Mouse (Mus musculus) spleen, adult 2 months (tissue): ENCODE data around the gene Padi4. TPM values are rescaled to one million over a fixed set of nuclear protein-coding genes. Genes with fewer than 3 reads are reported as not detected.

Source experiments
- DNase-seq, 2 experiments: peaks; one replicate each; pipeline versions ENCODE4 v3.0.0 to v3.0.0-alpha.2; 2012 to 2021; ENCODE audit warnings: low spot score in 2 of 2, low read depth in 1 of 2
- H3K27ac ChIP-seq: fragments of 200-500 bp; 2 replicates; pipeline ENCODE4 v1.5.1; 2012; ENCODE audit warnings: low read length, inconsistent platforms; ENCODE audit not compliant: insufficient read depth
- H3K27me3 ChIP-seq: fragments of 200-500 bp; 2 replicates; pipeline ENCODE4 v1.6.1; 2012; ENCODE audit warnings: mild to moderate bottlenecking, moderate library complexity, low read length, inconsistent platforms; ENCODE audit not compliant: control insufficient read depth, insufficient read depth
- H3K36me3 ChIP-seq: fragments of 200-500 bp; 2 replicates; pipeline ENCODE4 v1.6.1; 2012; ENCODE audit warnings: mild to moderate bottlenecking, low read length, inconsistent platforms; ENCODE audit not compliant: control insufficient read depth, insufficient read depth
- H3K4me1 ChIP-seq: fragments of 200-500 bp; 2 replicates; pipeline ENCODE4 v1.6.1; 2011; ENCODE audit warnings: inconsistent platforms; ENCODE audit not compliant: control insufficient read depth, insufficient read depth, insufficient read length
- H3K4me3 ChIP-seq: fragments of 200-500 bp; 2 replicates; pipeline ENCODE4 v1.5.1; 2011; ENCODE audit warnings: mild to moderate bottlenecking, inconsistent platforms; ENCODE audit not compliant: insufficient read depth, insufficient read length; ENCODE audit errors: extremely low read depth
- CTCF ChIP-seq: fragments of 200-500 bp; IDR thresholded peaks from 2 replicates; pipeline ENCODE4 v1.5.1; 2011; ENCODE audit warnings: mild to moderate bottlenecking, inconsistent platforms; ENCODE audit not compliant: insufficient read depth, insufficient read length, insufficient replicate concordance; ENCODE audit errors: extremely low read depth
- POLR2A ChIP-seq: fragments of 200-500 bp; IDR thresholded peaks from 2 replicates; pipeline ENCODE4 v1.6.1; 2011; ENCODE audit warnings: low read depth, low read length, inconsistent platforms
- WGBS: fragments of 180-500 bp; shearing (Covaris S2); methylation state at CpG from one replicate; pipeline ENCODE4 v1.1.7; 2018; 5-methylcytosine and 5-hydroxymethylcytosine counted together
- polyA plus RNA-seq: library from polyadenylated mRNA; depleted of rRNA; stranded (reverse); fragments of >200 nt; gene quantifications from 2 replicates; pipeline ENCODE4 v1.2.3, GENCODE M21; 2012

Padi4 gene
- polyA plus RNA-seq, 1 experiment: 4.1 TPM

DNA sequence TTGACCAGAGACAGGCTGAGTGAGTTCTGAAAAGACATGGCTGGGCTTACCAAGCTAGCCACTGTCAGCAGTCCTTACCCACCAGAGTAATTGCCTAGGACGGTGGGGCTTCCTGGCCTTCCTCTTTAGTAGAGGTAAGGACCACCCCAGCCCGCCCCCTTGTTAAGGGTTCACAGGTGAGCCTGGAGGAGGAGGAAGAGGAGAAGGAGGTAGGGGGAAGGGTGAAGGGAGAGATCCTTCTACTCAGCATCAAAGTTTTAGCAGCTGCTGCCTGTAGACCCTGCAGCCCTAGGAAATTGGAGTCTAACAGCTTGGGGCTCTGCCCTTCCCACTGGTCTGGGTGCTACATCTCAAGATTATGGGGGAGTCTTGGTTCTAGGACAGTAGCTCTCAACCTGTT lies 31.5 kb downstream of the Padi4 start, which contains the start of gene Padi6:
Padi6 (minus strand) TSS at position 101 of the 400 bp plus-strand sequence.
- Histone ChIP-seq H3K36me3 (no peaks in the 10 kb centered on the region), H3K4me1 (peaks cover 9% of the 10 kb centered on the region; the same call in 1 of the 2 replicates), H3K4me3 (no peak within 1 kb of the TSS), H3K27ac (no peak within 1 kb of the TSS), H3K27me3 (no peaks in the 10 kb centered on the region)
- 86% methylated on average over 2 of the region's 2 CpGs for WGBS
- TF ChIP-seq POLR2A: no peak
- TF ChIP-seq CTCF: no peak
- DNase-seq: no peak

DNA sequence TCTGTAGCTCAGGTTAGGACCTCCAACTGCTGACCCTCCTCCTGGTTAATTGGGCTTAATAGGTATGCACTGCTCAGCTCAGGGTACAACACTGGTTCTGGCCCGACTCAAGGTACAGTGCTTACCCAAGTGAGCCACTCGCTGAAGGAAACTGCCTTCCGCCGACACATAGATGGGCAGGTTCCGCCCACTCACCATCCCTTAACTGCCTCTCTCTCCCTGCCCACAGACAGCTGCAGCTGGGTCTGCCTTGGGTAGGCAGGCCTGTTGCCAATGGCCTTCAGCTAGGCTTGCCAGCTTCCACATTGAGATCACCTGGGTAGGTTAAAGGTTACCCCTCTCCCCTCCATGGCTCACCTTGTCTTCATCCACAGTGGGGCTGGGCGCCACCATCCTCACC lies 32.6 kb downstream of the Padi4 start:
- Histone ChIP-seq H3K27me3 (no peaks in the 10 kb centered on the region), H3K27ac (no peak overlapping the region)
- 22% methylated on average over 6 of the region's 6 CpGs for WGBS

DNA sequence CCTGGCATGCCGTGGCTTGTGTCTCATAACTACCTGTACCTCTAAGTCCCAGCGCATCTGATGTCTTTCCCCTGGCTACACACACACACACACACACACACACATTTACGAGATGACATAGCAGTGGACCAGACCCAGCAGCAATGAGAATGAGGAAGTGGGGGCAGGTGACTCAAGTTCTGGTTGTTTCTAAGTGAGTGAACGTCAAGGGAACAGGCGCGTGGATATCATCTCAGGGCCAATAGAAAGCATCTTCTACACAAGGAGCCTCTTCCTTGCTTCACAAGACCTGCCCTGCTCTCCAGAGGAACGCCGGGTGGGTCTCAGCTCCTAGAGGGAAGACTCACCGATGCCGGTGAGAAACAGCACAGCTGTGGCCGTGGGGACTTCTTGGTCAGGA lies 33.4 kb downstream of the Padi4 start:
- no peak overlapping the region for H3K27ac ChIP-seq
- peak in 1 of 2 experiments; percentile 56 for DNase-seq
- no peak overlapping the region for H3K4me3 ChIP-seq
- peaks cover 9% of the 10 kb centered on the region; the same call in 1 of the 2 replicates for H3K4me1 ChIP-seq
- TF ChIP-seq POLR2A (no peak), CTCF (no peak)
- no peaks in the 10 kb centered on the region for H3K27me3 ChIP-seq
- 31% methylated on average over 11 of the region's 11 CpGs for WGBS
- H3K36me3 ChIP-seq: no peaks in the 10 kb centered on the region

More for the DNA sequence above, 32.6 kb downstream of the Padi4 start:
- Histone ChIP-seq H3K36me3 (no peaks in the 10 kb centered on the region), H3K4me3 (no peak overlapping the region), H3K4me1 (peaks cover 9% of the 10 kb centered on the region; the same call in 1 of the 2 replicates)
- DNase-seq: peak in 1 of 2 experiments; percentile 11
- no peak for TF ChIP-seq CTCF
- TF ChIP-seq POLR2A: no peak

DNA sequence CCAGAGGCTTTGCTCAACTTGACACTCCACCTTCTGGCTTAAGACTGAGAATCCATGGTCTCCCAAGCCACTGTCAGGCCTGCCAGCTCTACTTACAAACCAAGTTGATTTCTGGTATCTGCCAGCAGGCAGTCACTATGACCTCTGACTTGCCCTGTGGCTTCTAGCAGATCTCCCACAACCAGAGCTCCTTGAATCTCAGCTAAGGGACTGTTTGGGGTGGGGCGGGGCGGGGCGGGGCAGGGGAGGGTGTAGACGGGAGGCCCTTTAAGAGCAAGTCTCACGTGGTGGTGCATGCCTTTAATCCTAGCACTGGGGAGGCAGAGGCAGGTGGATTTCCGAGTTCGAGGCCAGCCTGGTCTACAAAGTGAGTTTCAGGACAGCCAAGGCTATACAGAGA lies 41.2 kb downstream of the Padi4 start:
- no peak overlapping the region for H3K27ac ChIP-seq
- no peaks in the 10 kb centered on the region for H3K4me1 ChIP-seq
- no peak overlapping the region for H3K4me3 ChIP-seq
- H3K27me3 ChIP-seq: no peaks in the 10 kb centered on the region
- H3K36me3 ChIP-seq: no peaks in the 10 kb centered on the region
- WGBS: 78% methylated on average over 7 of the region's 7 CpGs
- DNase-seq: no peak
- TF ChIP-seq POLR2A: no peak
- no peak for TF ChIP-seq CTCF

DNA sequence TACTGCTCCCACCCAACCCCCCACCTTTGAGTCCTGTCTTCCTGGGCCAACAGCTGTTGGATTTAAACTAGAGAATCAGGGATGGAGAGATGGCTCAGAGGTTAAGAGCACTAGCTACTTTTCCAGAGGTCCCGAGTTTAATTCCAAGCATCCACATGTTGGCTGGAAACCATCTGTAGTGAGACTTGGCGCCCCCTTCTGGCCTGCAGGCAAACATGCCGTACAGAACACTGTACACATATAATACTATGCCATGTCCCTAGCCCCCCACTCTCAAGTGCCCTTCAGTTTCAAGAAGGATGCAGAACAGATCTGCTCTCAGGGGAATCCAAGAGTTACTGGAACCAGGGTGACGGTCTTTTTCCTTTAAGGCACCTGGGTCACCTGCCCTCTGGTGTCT lies 42.4 kb downstream of the Padi4 start:
- Histone ChIP-seq H3K27ac (no peak overlapping the region), H3K4me1 (no peaks in the 10 kb centered on the region), H3K27me3 (no peaks in the 10 kb centered on the region), H3K4me3 (no peak overlapping the region), H3K36me3 (no peaks in the 10 kb centered on the region)
- no peak for TF ChIP-seq POLR2A
- no peak for TF ChIP-seq CTCF
- 81% methylated on average over 4 of the region's 4 CpGs for WGBS
- DNase-seq: no peak

DNA sequence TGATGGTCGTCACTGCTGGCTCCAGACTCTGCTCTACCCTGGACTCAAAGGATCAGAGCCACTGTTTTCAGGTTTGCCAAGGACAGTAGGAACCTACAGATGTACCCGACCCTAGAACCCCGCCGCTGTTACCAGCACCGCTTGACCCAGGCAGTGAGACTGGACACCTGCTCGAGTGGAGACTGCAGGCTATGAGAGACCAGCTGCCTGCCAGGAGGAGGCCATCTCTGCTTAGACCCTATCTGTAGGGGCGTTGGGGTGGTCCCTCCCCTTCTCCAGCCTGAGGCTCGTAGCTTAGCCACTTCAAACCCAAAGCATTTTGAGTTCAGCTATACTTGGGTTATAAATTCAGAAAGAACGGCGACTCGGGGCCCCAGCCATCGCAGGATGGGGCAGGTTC lies 47.1 kb downstream of the Padi4 start:
- Histone ChIP-seq H3K27me3 (no peaks in the 10 kb centered on the region), H3K36me3 (peaks cover 8% of the 10 kb centered on the region), H3K4me3 (no peak overlapping the region), H3K4me1 (no peaks in the 10 kb centered on the region), H3K27ac (no peak overlapping the region)
- no peak for DNase-seq
- TF ChIP-seq CTCF (no peak), POLR2A (no peak)
- WGBS: 93% methylated on average over 12 of the region's 12 CpGs

DNA sequence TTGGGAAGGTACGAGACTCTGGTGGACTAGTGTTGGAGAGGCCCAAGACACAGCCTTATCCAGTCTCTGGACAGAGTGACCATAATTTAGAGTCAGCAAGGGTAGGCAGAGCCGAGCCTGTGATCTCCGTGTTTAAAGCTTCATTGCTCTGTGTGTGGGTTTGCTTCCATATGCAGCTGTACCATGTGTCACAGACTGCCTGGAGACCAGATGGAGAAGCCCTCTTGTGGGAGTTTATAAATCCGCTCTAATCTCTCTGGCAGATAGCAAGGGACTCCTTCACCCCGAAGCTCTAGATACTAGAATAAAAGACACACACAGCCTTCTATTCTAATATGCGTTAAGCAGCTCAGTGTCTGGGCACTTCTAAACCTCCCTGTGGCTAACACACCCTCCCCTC lies 49.3 kb downstream of the Padi4 start:
- H3K27ac ChIP-seq: no peak overlapping the region
- DNase-seq: no peak
- H3K4me3 ChIP-seq: no peak overlapping the region
- no peaks in the 10 kb centered on the region for H3K4me1 ChIP-seq
- no peaks in the 10 kb centered on the region for H3K27me3 ChIP-seq
- WGBS: 85% methylated on average over 6 of the region's 6 CpGs
- peaks cover 28% of the 10 kb centered on the region for H3K36me3 ChIP-seq
- no peak for TF ChIP-seq POLR2A
- TF ChIP-seq CTCF: no peak
